Mouse (Mus musculus) ES-CJ7 (cell line): ENCODE results near the gene Nsfl1c.
"Not testable (repeated sequence)": the region's sequence is repeated elsewhere in the genome, so short reads cannot be mapped to it uniquely, and the experiment has no call there.

Experiments
- DNase-seq: peaks from one replicate; pipeline ENCODE4 v3.0.0; 2011; ENCODE audit warnings: low read depth, low spot score

The Nsfl1c gene

DNA sequence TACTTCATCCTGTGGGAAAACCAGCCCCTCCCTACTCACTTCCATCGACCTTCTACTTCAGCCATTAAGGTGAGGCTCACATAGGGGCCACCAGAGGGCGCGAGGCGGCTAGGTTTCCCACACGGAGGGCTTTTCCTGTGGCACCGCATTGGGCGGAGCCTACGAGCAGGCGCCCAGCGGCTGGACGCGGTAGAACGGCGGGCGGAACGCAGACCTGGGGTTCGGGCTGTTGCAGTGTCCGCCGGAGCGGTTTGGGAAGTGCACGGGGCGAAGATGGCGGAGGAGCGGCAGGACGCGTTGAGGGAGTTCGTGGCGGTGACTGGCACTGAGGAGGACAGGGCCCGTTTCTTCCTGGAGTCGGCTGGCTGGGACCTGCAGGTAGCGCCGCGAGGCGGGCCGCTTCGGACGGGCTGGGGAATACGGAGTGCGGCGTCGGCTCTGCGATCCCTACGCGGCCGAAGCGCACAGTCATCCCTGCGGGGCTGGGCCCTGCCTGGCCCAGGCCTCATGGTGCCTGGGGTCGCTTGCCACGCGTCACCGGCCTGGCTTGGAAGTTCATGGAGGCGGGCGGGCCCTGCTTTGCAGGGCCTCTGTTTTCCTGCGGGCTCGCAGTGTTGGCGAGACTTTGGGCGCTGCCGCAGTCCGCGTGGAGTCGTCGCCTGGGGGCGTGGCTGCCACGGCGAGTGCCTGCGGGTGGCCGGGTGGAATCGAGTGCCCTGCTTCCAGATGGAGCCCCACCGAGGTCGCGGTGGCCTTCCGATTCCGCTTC lies at the start of gene Nsfl1c:
Nsfl1c (plus strand) TSS at position 148 of the 769 bp plus-strand sequence.
- DNase-seq: peak; percentile 96

- not testable (repeated sequence) for DNase-seq
Measured at GRCm38 (mm10) chr2:151476053-151476452, 17.9 kb upstream of the Nsfl1c start, which contains the start of gene 4921509C19Rik. Gene 4921509C19Rik, minus strand, starts transcription at chr2:151476153.

DNA sequence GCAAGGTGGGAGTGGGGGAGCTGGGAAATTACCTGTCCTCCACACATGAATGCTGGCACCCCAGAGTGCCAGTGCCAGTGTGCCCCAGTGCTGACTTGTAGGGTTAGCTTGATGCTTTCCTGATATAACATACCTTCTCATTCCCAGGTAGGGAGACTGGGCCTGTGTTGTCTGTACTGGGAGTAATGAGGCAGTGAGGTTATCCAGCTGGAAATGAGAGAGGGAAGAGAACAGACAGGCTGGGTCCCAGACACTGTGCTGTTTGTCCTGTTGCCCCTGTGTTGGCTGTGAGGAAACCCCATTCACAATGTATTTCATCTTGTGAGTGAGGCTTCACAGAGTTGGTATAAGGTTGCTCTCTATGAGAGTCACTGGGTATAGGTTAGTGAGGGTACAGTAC lies 7.5 kb upstream of the Nsfl1c start:
- DNase-seq: no peak

GRCm38 (mm10) chr2:151498358-151498757 lies 4.4 kb downstream of the Nsfl1c start:
- DNase-seq: peak; percentile 24

DNA sequence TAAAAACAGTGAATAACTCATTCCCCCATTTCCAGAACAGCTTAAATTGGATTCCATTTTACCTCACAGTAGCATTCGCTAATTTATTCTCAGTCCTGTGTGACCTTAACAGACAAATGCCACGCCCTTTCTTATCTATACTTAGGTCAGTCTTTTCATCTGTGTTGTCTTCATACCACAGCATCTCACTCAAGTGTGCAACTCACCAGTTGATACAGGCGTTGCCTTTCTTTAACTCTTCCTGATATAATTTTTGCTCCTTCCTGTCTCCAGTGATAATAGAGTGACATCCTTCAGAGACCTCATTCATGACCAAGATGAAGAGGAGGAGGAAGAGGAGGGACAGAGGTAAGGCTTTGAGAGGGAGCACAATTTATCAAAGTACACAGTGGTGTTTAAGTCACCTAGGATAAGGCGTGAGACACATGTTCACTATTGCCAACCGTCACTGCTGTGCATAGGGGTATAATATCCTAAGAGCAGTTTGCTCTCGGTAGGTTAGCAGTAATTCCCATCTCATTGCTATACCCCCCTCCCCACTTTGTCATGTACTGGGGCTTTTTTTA lies 6.5 kb downstream of the Nsfl1c start:
- DNase-seq: no peak

DNA sequence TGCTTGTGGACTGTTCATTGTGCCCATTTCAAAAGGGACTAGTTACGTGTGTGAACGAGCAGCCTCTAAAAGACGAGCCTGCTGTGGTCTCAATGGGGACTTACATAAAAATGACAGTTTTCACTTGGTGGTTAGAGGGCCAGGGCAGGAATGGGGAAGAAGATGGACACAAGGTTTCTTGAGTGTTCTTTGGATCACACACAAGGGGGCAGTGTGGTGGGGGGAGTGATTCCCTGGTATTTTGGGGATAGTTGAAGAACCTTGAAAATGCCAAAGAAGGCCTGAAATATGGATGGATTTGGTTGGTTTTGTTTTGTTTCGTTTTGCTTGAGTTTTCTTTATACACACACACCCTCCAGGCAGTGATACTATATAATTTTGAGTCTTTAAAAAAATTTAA lies 10.2 kb downstream of the Nsfl1c start:
- no peak for DNase-seq

GRCm38 (mm10) chr2:151512199-151512598 lies 18.2 kb downstream of the Nsfl1c start:
- no peak for DNase-seq

DNA sequence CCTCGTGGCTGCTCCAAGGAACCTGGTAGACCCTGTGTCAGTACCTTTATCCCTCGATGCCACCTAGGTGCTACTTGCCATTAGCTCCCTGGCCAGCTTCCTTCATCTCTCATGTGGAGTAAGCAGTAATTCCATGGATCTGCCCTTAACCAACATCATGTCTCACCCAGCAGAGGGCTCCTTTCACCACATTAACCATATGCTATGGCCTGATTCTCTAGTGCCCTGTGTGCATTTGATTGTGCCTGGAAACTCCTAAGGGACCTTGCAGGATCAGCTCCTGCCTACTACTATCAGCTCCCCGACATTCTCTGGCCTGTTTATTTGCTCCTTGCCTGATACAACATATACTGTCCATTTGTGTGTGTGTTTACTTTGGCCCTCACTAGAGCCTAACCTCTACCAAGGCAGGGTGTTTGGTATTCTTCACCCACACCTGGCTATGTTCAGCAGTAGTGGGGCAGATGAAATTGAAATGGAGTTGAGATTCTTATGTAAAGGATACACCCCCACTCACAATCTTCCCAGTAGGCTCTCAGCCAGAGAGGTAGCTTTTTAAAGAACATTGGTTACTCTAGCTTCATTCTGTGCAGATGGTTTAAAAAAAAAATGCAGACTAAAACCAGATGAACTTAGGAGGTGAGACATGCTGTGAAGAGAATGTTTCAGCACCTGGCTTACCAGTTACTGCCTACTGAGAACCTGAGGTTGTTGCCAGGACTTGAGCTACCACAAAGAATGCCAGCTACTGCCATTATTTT lies 19.7 kb downstream of the Nsfl1c start:
- DNase-seq: no peak

DNA sequence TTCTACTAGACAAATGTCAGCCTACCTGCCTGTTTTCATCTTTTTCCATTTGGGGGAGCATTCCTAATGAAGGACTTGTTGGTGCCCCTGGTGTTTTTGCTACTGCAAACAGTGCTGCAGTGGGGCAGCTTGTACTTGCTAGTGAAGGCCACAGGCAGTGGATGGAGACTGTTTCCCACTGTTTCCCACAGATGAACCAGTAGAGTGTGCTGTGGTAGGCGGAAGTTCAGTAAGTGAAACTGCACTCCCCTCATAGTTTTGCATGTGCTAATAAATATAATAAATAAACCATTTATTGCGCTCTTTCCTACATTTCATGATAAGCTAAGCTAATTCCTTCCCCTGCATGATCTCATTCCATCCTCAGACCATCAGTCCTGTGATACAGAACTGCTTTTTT lies 25.0 kb downstream of the Nsfl1c start:
- DNase-seq: no peak

DNA sequence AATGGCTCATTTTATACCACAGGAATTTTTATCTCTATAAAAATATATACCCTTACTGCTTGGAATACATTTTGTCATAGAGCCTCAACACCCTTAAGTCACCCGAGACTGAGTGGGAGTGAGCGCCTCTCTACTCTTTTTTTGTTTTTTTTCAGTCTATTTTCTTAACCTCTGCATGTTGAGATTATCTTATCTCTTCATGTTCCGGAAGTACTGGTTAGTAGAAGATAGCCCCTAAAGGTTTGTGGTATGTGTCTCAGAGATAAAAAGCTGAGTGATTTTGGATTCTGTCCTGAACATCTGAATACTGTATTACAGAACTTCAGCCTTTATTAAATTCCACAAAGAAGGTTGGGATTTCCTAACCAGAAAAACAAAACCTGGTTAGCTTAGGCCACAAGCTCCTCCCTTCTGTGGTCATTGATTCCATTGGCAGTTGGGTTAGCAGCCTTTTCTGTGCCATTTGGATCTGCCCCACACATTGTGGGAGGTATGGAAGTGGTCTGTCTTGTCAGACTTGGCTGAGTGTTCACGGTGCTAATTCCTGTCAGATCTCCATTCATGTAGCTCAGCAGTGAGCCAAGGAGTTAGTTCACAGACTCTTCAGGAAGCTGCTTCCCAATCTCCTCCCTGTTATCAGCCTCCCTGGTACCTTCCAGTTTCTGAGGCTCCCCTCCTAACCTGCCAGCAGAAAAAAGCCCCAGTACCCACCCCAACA lies 30.5 kb downstream of the Nsfl1c start:
- DNase-seq: no peak

- no peak for DNase-seq
Measured at GRCm38 (mm10) chr2:151525520-151525919, 31.5 kb downstream of the Nsfl1c start.

DNA sequence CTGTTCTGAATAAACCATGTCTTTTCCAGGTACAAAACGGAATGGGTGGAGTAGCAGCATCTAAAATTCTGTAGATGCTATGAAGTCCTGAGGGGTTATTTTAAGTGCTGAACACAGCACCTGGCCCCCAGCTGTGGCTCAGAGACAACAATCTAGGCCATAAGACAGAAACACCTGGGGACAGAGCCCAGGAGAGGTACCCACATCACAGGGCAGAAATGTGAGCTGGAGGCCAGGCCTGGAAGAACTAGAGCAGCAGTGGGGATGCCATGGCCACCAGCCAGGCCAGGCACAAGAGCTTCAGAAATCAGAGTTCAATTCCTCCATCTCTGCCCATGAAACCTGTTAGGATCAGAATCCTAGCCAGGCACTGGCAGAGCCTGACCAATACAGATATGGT lies 34.1 kb downstream of the Nsfl1c start:
- DNase-seq: no peak

DNA sequence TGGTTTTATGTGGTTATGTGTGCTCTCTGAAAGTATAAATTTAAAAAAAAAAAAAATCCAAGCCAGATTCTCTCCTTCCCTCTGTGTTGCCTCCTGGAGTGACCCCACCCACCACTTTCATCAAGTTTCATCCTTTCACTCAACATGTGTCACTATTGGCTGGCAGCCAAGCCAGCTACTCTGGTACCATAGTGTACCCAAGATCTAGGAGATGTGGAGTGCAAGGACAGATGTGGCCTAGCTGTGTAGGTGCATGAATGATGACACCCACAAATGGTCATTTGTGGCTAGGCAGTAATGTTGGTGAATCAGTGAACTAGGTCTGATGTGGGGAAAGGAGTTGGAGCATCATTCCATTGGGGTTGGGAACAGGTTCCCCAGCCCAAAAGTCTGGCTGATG lies 35.2 kb downstream of the Nsfl1c start:
- DNase-seq: no peak

DNA sequence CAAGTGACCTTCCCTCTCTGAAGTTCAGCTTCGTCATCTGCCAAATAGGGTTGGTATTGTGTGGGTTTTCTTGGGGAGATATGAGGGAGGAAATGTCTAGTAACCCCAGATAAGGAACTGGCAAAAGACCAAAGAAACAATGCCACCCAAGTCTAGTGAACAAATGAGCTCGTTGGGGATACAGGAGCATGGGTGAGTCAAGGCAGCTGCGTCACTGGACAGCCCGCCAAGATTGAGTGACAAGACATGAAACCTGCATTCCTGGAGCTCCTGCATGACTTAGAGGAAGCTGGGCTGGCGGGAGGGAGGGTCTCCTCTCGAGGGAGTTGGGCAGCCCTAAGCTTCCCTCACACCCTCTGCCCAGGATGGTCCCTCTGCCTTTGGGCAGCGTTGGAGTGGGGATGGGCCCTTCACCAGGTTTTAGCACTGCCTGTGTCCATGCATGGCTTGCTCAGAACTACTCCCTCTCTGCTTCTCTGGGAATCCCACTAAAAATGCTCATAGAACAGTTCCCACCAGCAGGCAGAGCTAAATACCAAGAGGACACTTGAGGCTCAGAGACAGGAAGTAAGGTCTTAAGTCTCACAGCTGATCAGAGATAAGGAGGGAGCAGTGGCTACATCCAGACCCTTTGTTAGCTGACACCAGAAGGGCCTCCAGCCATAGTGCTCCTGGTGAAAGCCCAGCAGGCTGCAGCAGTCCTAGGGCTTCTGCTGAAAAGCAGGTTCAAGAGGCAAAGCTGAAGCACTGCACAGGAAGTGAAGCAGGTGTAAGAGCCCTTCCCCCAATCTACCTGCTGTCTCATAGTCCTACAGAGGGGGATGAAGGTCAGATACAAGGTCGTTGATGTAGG lies 36.6 kb downstream of the Nsfl1c start:
- DNase-seq: no peak

DNA sequence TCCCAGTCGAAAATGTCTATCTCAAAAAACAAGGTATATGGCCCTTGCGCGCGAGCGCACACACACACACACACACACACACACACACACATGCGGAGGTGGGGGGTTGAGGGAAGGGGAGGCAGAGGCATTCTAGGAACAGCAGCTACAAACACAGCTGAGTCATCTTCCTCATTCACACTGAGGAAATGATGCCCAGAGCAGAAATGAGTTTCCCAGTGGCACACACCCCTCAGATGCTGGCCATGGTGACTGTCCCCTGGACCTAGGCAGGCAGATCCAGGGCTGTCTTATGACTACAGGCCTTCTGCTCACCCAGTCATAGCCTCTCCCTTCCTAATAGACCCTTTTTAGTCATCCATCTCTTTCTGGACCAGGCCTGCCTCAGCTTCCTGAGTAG lies 39.6 kb downstream of the Nsfl1c start:
- DNase-seq: no peak

DNA sequence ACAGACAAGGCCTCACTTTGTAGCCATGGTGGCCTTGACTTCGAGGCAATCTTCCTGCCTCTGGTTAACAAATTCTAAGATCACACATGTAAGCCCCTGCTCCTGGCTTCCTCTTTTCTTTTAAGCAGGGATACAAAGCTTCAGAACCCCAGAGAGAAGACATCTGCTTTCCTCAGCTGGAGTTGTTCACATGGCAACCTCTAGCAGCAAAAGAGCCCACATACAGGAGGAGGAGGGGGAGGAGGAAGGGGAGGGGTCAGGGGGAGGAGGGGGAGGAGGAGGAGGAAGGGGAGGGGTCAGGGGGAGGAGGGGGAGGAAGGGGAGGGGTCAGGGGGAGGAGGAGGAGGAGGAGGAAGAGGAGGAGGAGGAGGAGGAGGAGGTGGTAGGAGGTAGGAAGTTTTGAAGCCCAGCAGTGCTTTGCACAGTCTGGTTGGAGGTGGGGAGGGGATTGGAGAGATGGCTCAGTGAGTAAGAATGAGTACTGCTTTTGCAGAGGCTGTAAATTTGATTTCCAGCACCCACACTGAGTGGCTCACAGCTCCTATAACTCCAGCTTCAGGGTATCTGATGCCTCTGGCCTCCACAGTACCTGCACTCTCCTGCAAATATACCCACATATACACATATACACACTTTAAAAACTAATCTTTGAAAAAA lies 42.1 kb downstream of the Nsfl1c start:
- DNase-seq: peak; percentile 58

DNA sequence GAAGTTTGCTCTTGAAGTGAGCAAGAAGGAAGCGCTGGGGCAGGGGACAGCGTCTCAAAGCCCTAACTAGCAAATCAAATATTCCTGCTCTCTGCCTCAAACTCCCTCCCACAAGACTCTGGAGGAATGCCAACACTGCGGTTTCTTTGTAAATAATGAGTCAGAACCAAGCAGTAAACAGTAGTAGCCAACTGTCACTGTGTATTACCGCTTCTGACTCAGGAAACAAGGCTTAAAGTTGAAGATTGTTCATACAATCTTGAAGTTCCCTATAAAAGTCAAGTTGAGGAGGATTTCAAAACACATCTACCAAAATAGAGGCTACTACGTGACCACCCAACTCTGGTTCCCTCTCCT lies 42.6 kb downstream of the Nsfl1c start:
- no peak for DNase-seq

DNA sequence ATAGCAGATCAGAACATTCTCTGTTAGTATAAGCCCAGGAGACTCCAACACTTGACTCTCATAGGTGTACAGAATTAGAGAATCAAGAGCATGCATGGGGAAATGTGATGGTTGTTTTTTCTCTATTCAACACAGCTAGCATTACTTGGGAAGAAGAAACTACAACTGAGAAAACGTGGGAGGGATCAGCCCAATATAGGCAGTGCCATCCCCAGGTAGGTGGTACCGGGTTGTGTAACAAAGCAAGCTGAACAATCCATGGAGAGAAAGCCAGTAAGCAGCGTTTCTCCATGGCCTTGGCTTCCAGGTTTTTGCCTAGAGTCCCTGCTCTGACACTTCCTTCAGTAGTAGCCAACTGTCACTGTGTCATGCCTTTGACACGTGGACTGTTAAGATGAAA lies 44.7 kb downstream of the Nsfl1c start:
- no peak for DNase-seq

DNA sequence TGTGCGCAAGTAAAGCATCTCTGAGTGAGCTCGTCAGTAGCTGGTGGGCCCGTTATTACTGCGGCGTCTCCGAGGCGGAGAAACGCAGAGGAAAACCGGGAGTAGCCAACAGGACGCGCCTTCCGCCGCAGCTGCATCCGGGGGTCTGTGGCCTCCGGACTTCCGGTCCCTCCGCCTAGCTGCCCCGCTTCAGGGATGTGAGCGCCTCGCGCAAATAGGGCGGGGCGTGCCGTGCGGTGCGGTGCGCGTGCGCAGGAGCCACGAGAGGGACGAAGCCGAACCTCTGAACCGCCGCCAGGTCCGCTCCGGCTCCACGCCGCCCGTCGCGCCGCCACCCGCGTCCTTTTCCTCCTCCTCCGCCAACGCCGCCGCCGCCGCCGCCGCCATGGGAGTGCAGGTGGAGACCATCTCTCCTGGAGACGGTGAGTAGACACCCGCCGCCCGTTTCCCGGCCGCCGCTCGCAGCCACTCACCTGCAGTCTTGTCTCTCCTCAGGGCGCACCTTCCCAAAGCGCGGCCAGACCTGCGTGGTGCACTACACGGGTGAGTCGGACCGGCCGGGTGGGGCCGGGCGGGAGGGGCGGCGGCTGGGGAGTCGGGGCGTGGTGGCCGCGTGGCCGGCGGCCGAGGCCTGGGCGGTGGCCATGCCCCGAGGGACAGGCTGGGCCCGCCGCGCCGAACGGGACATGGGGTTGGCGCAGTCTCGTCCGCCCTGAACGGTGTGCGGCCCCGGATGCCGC lies 48.5 kb downstream of the Nsfl1c start, which contains the start of gene Fkbp1a:
Fkbp1a (plus strand) TSS at position 161 of the 740 bp plus-strand sequence.
- peak; percentile 95 for DNase-seq
